ENCODE assay signal across 14 mouse cellular contexts in genomic region chr17:71986998-71987397, GRCm38 (mm10).
DNase-seq lines count a peak whose midpoint lies in the region; ATAC-seq and TF ChIP-seq lines count a peak whose summit lies in the region.
"Had no signal": no experiment of that assay in that cellular context is flagged by ENCODE, and none has a peak within 500 bp of the region (broad histone marks: within the 10 kb centered on the region; RNA-seq: fewer than 3 reads in every experiment).

No protein-coding gene starts in this region.

- 47% methylated on average over 8 of the region's 8 CpGs for WGBS in heart, embryonic 16.5 days
- WGBS in midbrain, embryonic 11.5 days, result 51% methylated on average over 8 of the region's 8 CpGs
- 40% methylated on average over 8 of the region's 8 CpGs for WGBS in midbrain, embryonic 13.5 days
- 21% methylated on average over 8 of the region's 8 CpGs for WGBS in liver, postnatal 0 days (ENCODE audit: insufficient replicate concordance)
- WGBS in stomach, embryonic 16.5 days, result 45% methylated on average over 8 of the region's 8 CpGs

- 0 out of 2 replicates have a peak, but pooled peaks cover 2% of the 10 kb centered on the region for H3K4me1 ChIP-seq in heart, embryonic 16.5 days (ENCODE audit: control insufficient read depth, insufficient read depth, low read length)
- peaks cover 15% of the 10 kb centered on the region for H3K4me1 ChIP-seq in midbrain, embryonic 11.5 days (ENCODE audit: control insufficient read depth, insufficient read depth, low read length)
- peaks cover 30% of the 10 kb centered on the region for H3K4me1 ChIP-seq in midbrain, embryonic 13.5 days (replicated peaks)
- H3K4me1 ChIP-seq in liver, postnatal 0 days (ENCODE audit: insufficient read depth), result no peaks in the 10 kb centered on the region
- H3K4me1 ChIP-seq in stomach, embryonic 16.5 days (ENCODE audit: control insufficient read depth, insufficient read depth, low read length), result peaks cover 15% of the 10 kb centered on the region
- H3K4me1 ChIP-seq: megakaryocyte, embryonic 14.5 days had no signal

- intact Hi-C loops in heart, postnatal 14 days (cut with DNase I), result no loop called here
- intact Hi-C loops in left cerebral cortex, postnatal 14 days (cut with DNase I), result no loop called here

- H3K27me3 ChIP-seq in heart, embryonic 16.5 days (ENCODE audit: control insufficient read depth, insufficient read depth, low read length), result no peaks in the 10 kb centered on the region
- H3K27me3 ChIP-seq in midbrain, embryonic 11.5 days (ENCODE audit: control insufficient read depth, insufficient read depth, low read length), result 0 out of 2 replicates have a peak, but pooled peaks cover 4% of the 10 kb centered on the region
- peaks cover 12% of the 10 kb centered on the region; the same call in 1 of the 2 replicates for H3K27me3 ChIP-seq in midbrain, embryonic 13.5 days
- H3K27me3 ChIP-seq in liver, postnatal 0 days (ENCODE audit: insufficient read depth, low read length), result no peaks in the 10 kb centered on the region
- no peaks in the 10 kb centered on the region for H3K27me3 ChIP-seq in stomach, embryonic 16.5 days (ENCODE audit: control insufficient read depth, insufficient read depth, low read length)
- H3K27me3 ChIP-seq: CH12.LX; embryonic facial prominence, embryonic 12.5 days; megakaryocyte, embryonic 14.5 days; Patski had no signal

- H3K4me2 ChIP-seq in heart, embryonic 16.5 days (ENCODE audit: low read depth, low read length), result 0 out of 2 replicates have a peak overlapping the region, but pooled peaks have one; percentile 20
- H3K4me2 ChIP-seq in midbrain, embryonic 11.5 days, result no peak overlapping the region
- no peak overlapping the region for H3K4me2 ChIP-seq in midbrain, embryonic 13.5 days (replicated peaks)
- peak overlapping the region; percentile 48 for H3K4me2 ChIP-seq in liver, postnatal 0 days (ENCODE audit: low read depth, low read length)
- 0 out of 2 replicates have a peak overlapping the region, but pooled peaks have one; percentile 5 for H3K4me2 ChIP-seq in stomach, embryonic 16.5 days (ENCODE audit: low read depth, low read length)
- H3K4me2 ChIP-seq: embryonic facial prominence, embryonic 12.5 days had no signal

- DNase-seq in heart, postnatal 14 days, result no peak
- no peak for DNase-seq in midbrain, embryonic 11.5 days (ENCODE audit: low spot score, missing footprints)
- no peak for DNase-seq in liver, postnatal 0 days
- DNase-seq in left cerebral cortex, postnatal 14 days (ENCODE audit: low spot score in 2 of 2), result no peak
- DNase-seq: cerebellum, adult 11 months; cerebellum, postnatal 36 days; lung, adult 18-20 months had no signal

- H3K36me3 ChIP-seq in heart, embryonic 16.5 days (ENCODE audit: control insufficient read depth, insufficient read depth), result no peaks in the 10 kb centered on the region
- no peaks in the 10 kb centered on the region for H3K36me3 ChIP-seq in midbrain, embryonic 11.5 days (ENCODE audit: control insufficient read depth, insufficient read depth, low read length)
- H3K36me3 ChIP-seq in midbrain, embryonic 13.5 days, result no peaks in the 10 kb centered on the region
- no peaks in the 10 kb centered on the region for H3K36me3 ChIP-seq in liver, postnatal 0 days (replicated peaks; ENCODE audit: insufficient read depth, low read length)
- H3K36me3 ChIP-seq in stomach, embryonic 16.5 days (ENCODE audit: control insufficient read depth, insufficient read depth, low read length), result no peaks in the 10 kb centered on the region
- H3K36me3 ChIP-seq: embryonic facial prominence, embryonic 12.5 days had no signal

- no peak overlapping the region for H3K9ac ChIP-seq in heart, embryonic 16.5 days (ENCODE audit: low read length)
- H3K9ac ChIP-seq in midbrain, embryonic 11.5 days (ENCODE audit: low read length), result no peak overlapping the region
- no peak overlapping the region for H3K9ac ChIP-seq in midbrain, embryonic 13.5 days (replicated peaks)
- no peak overlapping the region for H3K9ac ChIP-seq in liver, postnatal 0 days (replicated peaks)
- H3K9ac ChIP-seq in stomach, embryonic 16.5 days (ENCODE audit: low read length), result no peak overlapping the region
- H3K9ac ChIP-seq: embryonic facial prominence, embryonic 12.5 days had no signal

- H3K9me3 ChIP-seq in heart, embryonic 16.5 days (replicated peaks; ENCODE audit: control insufficient read depth, low read length), result no peaks in the 10 kb centered on the region
- H3K9me3 ChIP-seq in midbrain, embryonic 11.5 days (ENCODE audit: control insufficient read depth, low read length), result no peaks in the 10 kb centered on the region
- no peaks in the 10 kb centered on the region for H3K9me3 ChIP-seq in midbrain, embryonic 13.5 days
- H3K9me3 ChIP-seq in liver, postnatal 0 days (ENCODE audit: low read length), result no peaks in the 10 kb centered on the region
- H3K9me3 ChIP-seq in stomach, embryonic 16.5 days (replicated peaks; ENCODE audit: control insufficient read depth, low read length), result no peaks in the 10 kb centered on the region
- H3K9me3 ChIP-seq: embryonic facial prominence, embryonic 12.5 days had no signal

- ATAC-seq in heart, embryonic 16.5 days (replicated peaks; ENCODE audit: extremely low read depth, insufficient read depth, low FRiP score), result 0 out of 2 replicates have a peak, but pooled peaks have one; percentile 6
- 0 out of 2 replicates have a peak, but pooled peaks have one; percentile 25 for ATAC-seq in midbrain, embryonic 11.5 days (ENCODE audit: low FRiP score)
- no peak for ATAC-seq in midbrain, embryonic 13.5 days
- no peak for ATAC-seq in liver, postnatal 0 days
- ATAC-seq in stomach, embryonic 16.5 days (ENCODE audit: insufficient read depth, low FRiP score), result no peak
- ATAC-seq: Patski had no signal

- no peak overlapping the region for H3K4me3 ChIP-seq in heart, embryonic 16.5 days (ENCODE audit: low read length)
- no peak overlapping the region for H3K4me3 ChIP-seq in midbrain, embryonic 11.5 days (ENCODE audit: low read depth, low read length)
- H3K4me3 ChIP-seq in midbrain, embryonic 13.5 days (replicated peaks), result no peak overlapping the region
- H3K4me3 ChIP-seq in liver, postnatal 0 days (ENCODE audit: low read depth, low read length), result no peak overlapping the region
- H3K4me3 ChIP-seq in stomach, embryonic 16.5 days (replicated peaks; ENCODE audit: low read length), result no peak overlapping the region
- H3K4me3 ChIP-seq: embryonic facial prominence, embryonic 12.5 days; megakaryocyte, embryonic 14.5 days had no signal

- no peak overlapping the region for H3K27ac ChIP-seq in heart, embryonic 16.5 days (ENCODE audit: low read length)
- H3K27ac ChIP-seq in midbrain, embryonic 11.5 days (ENCODE audit: low read depth, low read length), result no peak overlapping the region
- H3K27ac ChIP-seq in midbrain, embryonic 13.5 days, result no peak overlapping the region
- H3K27ac ChIP-seq in liver, postnatal 0 days (ENCODE audit: low read depth), result no peak overlapping the region
- no peak overlapping the region for H3K27ac ChIP-seq in stomach, embryonic 16.5 days (ENCODE audit: low read length)
- H3K27ac ChIP-seq: embryonic facial prominence, embryonic 12.5 days had no signal

- TF ChIP-seq EP300 in liver, postnatal 0 days (IDR thresholded peaks at IDR 0.05; ENCODE audit: low read depth), result no peak

- no peak for TF ChIP-seq CTCF in liver, postnatal 0 days (IDR thresholded peaks at IDR 0.05; ENCODE audit: low read depth)

Comparison
In these comparisons a context has a peak if more than half of its experiments do, and no peak if none do; other contexts are left out.
1. ATAC-seq: peak in heart, embryonic 16.5 days (single experiment) and midbrain, embryonic 11.5 days (single experiment); none in midbrain, embryonic 13.5 days (single experiment), liver, postnatal 0 days (single experiment) and stomach, embryonic 16.5 days (single experiment).
2. H3K4me2 ChIP-seq: peak in heart, embryonic 16.5 days (single experiment), liver, postnatal 0 days (single experiment) and stomach, embryonic 16.5 days (single experiment); none in midbrain, embryonic 11.5 days (single experiment) and midbrain, embryonic 13.5 days (single experiment).